Mouse (Mus musculus) right cerebral cortex, postnatal 14 days (tissue): ENCODE measurements around the gene Pspn.

ENCODE experiments used
- DNase-seq: peaks from one replicate; pipeline ENCODE4 v3.0.0; 2022

Gene Pspn

GRCm38 (mm10) chr17:56958667-56959066 is 41.2 kb downstream of the Pspn start:
- no peak for DNase-seq

GRCm38 (mm10) chr17:56957763-56958429 is 41.9 kb downstream of the Pspn start:
- no peak for DNase-seq

GRCm38 (mm10) chr17:56954871-56955270 is 44.9 kb downstream of the Pspn start:
- no peak for DNase-seq

GRCm38 (mm10) chr17:56952639-56953038 is 47.2 kb downstream of the Pspn start:
- DNase-seq, result no peak

- DNase-seq, result peak; percentile 28
Measured at GRCm38 (mm10) chr17:56950915-56951314, 48.9 kb downstream of the Pspn start.
